Mouse (Mus musculus) skeletal muscle tissue, postnatal 0 days (tissue): ENCODE measurements around the gene Amn. TPM values are rescaled to one million over a fixed set of nuclear protein-coding genes. Genes with fewer than 3 reads are reported as not detected.

Source experiments
- polyA plus RNA-seq: library from polyadenylated mRNA; unstranded; fragments of >200 nt; fragmentation: Nextera tagmentation; extraction: Ambion mirVana; gene quantifications from 2 replicates; pipeline ENCODE4 v1.2.1, GENCODE M21; 2015

The Amn gene
- polyA plus RNA-seq = 0.65 TPM in 1 of 2 replicates, not detected in the other

GRCm38 (mm10) chr12:111270629-111271277 is at the start of gene Amn:
Gene Amn, plus strand, starts transcription at chr12:111271095.

Other genes with a start within 250 kb of the Amn start
- gene Rcor1, start 231.7 kb upstream of the Amn start, polyA plus RNA-seq = 5.7 and 6.4 TPM in 2 replicates
- gene Traf3, start 104.7 kb upstream of the Amn start, polyA plus RNA-seq = 6.0 and 7.3 TPM in 2 replicates
- not detected in 2 replicates for gene 4930595D18Rik, start 86.6 kb upstream of the Amn start, polyA plus RNA-seq
- gene Cdc42bpb, start 106.6 kb downstream of the Amn start, polyA plus RNA-seq = 13.5 and 13.9 TPM in 2 replicates
- 0.62 and 0.83 TPM in 2 replicates for gene Lbhd2, start 135.7 kb downstream of the Amn start, polyA plus RNA-seq
- 4.2 and 5.2 TPM in 2 replicates for gene Exoc3l4, start 145.9 kb downstream of the Amn start, polyA plus RNA-seq
- gene Tnfaip2, start 171.4 kb downstream of the Amn start, polyA plus RNA-seq = 2.5 and 3.8 TPM in 2 replicates
- 7.4 and 10.3 TPM in 2 replicates for gene Gm266, start 214.7 kb downstream of the Amn start, polyA plus RNA-seq